Mouse (Mus musculus) heart, postnatal 0 days (tissue): ENCODE measurements around the gene Rhobtb3. TPM values are rescaled to one million over a fixed set of nuclear protein-coding genes. Genes with fewer than 3 reads are reported as not detected.
"Not testable (repeated sequence)": the region's sequence is repeated elsewhere in the genome, so short reads cannot be mapped to it uniquely, and the experiment has no call there.

Experiments used
- ATAC-seq: fragments of 200-750 bp; cut with Nextera tagmentation; 2 replicates; pipeline ENCODE4 v1.8.0; 2017; ENCODE audit warnings: low read depth, moderate number of reproducible peaks, moderate library complexity; ENCODE audit not compliant: insufficient read depth
- DNase-seq: peaks from one replicate; pipeline ENCODE4 v3.0.0-alpha.2; 2016; ENCODE audit warnings: low spot score
- H3K27ac ChIP-seq: fragments of 300-500 bp; sonication (generic); 2 replicates; pipeline ENCODE4 v1.5.1; 2014; ENCODE audit warnings: low read depth, mild to moderate bottlenecking
- H3K27me3 ChIP-seq: fragments of 300-500 bp; sonication (generic); 2 replicates; pipeline ENCODE4 v1.6.1; 2014; ENCODE audit warnings: low read length, mixed read lengths; ENCODE audit not compliant: control insufficient read depth, insufficient read depth
- H3K36me3 ChIP-seq: fragments of 300-500 bp; sonication (generic); replicated peaks from 2 replicates; pipeline ENCODE4 v1.6.1; 2014; ENCODE audit warnings: low read length, mixed read lengths; ENCODE audit not compliant: control insufficient read depth, insufficient read depth
- H3K4me1 ChIP-seq: fragments of 300-500 bp; sonication (generic); 2 replicates; pipeline ENCODE4 v1.6.1; 2014; ENCODE audit warnings: antibody characterized with exemption; ENCODE audit not compliant: control insufficient read depth, insufficient read depth
- H3K4me2 ChIP-seq: fragments of 300-500 bp; sonication (generic); 2 replicates; pipeline ENCODE4 v1.6.1; 2014; ENCODE audit warnings: low read depth, mild to moderate bottlenecking, low read length, moderate library complexity
- H3K4me3 ChIP-seq: fragments of 300-500 bp; sonication (generic); 2 replicates; pipeline ENCODE4 v1.5.1; 2014; ENCODE audit warnings: low read depth, low read length
- H3K9ac ChIP-seq: fragments of 300-500 bp; sonication (generic); replicated peaks from 2 replicates; pipeline ENCODE4 v1.6.1; 2014; ENCODE audit warnings: low read depth, low read length, mixed read lengths
- H3K9me3 ChIP-seq: fragments of 300-500 bp; sonication (generic); replicated peaks from 2 replicates; pipeline ENCODE4 v1.6.1; 2016; ENCODE audit warnings: low read length; ENCODE audit not compliant: control insufficient read depth
- CTCF ChIP-seq: IDR thresholded peaks from 2 replicates; pipeline ENCODE4 v1.5.1; 2016; ENCODE audit warnings: antibody characterized with exemption, control low read depth, low read depth
- EP300 ChIP-seq: IDR thresholded peaks from 2 replicates; pipeline ENCODE4 v1.6.1; 2016; ENCODE audit warnings: antibody characterized with exemption, low read depth
- WGBS: fragments of 180-500 bp; shearing (Covaris S2); extraction: QIAGEN DNeasy Blood & Tissue Kit; methylation state at CpG from one replicate; pipeline ENCODE4 v1.1.7; 2014; 5-methylcytosine and 5-hydroxymethylcytosine counted together
- polyA plus RNA-seq: library from polyadenylated mRNA; unstranded; fragments of >200 nt; fragmentation: Nextera tagmentation; extraction: Ambion mirVana; gene quantifications from 2 replicates; pipeline ENCODE4 v1.2.1, GENCODE M21; 2015
- total RNA-seq: library from RNA; depleted of rRNA; stranded (reverse); fragments of >200 nt; gene quantifications from 2 replicates; pipeline ENCODE4 v1.2.3, GENCODE M21; 2014; ENCODE audit warnings: low replicate concordance; rRNA removed

Rhobtb3 gene
- total and polyA plus RNA-seq, 2 experiments from 2014 or later, result 13.7 to 29.8 TPM

DNA sequence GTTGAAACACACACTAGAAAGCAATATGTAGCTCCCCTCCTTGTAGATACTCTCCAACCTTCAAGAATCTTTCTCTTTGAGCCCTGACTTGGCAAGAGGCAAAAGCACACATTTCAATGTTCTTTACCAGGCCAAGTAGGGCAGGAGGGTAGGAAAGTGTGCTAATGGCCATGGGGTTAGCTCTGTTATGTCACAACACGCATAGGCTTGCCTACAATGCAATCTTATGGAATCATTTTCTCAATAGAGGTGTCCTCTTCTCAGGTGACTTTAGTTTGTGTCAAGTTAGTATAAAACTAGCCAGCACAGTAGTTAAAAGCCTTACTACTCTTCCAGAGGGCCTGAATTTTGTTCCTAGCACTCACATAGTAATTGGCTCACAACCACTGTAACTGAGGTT lies 113.0 kb downstream of the Rhobtb3 start:
- Histone ChIP-seq H3K4me2 (no peak overlapping the region), H3K36me3 (no peaks in the 10 kb centered on the region), H3K4me3 (no peak overlapping the region), H3K27ac (no peak overlapping the region), H3K27me3 (no peaks in the 10 kb centered on the region), H3K9me3 (no peaks in the 10 kb centered on the region), H3K9ac (no peak overlapping the region), H3K4me1 (peaks cover 15% of the 10 kb centered on the region)
- WGBS, result 85% methylated on average over 1 of the region's 1 CpGs
- ATAC-seq (no peak), DNase-seq (no peak)
- TF ChIP-seq CTCF, result no peak
- TF ChIP-seq EP300, result no peak

DNA sequence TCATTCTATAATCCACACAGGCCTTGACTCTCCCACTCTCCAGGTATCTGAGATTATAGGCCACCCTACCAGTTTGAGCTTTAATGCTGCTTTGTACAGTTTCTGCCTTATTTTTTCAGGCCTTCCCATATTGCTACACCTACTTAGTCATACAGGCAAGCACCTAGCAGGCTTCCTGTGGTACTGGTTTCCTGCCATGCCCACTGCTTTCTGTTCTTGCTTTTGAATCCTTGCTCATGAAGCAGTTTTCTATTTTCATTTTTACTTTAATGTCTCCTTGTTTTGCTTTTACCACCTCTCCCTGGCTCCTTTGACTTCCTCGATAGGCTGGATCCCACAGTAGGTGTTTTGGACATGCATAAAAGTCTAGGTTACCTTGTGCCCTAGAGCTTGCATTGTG lies 118.3 kb downstream of the Rhobtb3 start:
- H3K27me3 ChIP-seq, result no peaks in the 10 kb centered on the region
- no peak for DNase-seq
- H3K4me2 ChIP-seq, result no peak overlapping the region
- 67% methylated on average over 1 of the region's 1 CpGs for WGBS
- TF ChIP-seq CTCF, result no peak
- TF ChIP-seq EP300, result no peak
- H3K4me3 ChIP-seq, result no peak overlapping the region
- H3K9ac ChIP-seq, result no peak overlapping the region
- no peak for ATAC-seq
- H3K9me3 ChIP-seq, result no peaks in the 10 kb centered on the region
- H3K27ac ChIP-seq, result no peak overlapping the region
- no peaks in the 10 kb centered on the region for H3K36me3 ChIP-seq
- H3K4me1 ChIP-seq, result peaks cover 7% of the 10 kb centered on the region; the same call in 1 of the 2 replicates

DNA sequence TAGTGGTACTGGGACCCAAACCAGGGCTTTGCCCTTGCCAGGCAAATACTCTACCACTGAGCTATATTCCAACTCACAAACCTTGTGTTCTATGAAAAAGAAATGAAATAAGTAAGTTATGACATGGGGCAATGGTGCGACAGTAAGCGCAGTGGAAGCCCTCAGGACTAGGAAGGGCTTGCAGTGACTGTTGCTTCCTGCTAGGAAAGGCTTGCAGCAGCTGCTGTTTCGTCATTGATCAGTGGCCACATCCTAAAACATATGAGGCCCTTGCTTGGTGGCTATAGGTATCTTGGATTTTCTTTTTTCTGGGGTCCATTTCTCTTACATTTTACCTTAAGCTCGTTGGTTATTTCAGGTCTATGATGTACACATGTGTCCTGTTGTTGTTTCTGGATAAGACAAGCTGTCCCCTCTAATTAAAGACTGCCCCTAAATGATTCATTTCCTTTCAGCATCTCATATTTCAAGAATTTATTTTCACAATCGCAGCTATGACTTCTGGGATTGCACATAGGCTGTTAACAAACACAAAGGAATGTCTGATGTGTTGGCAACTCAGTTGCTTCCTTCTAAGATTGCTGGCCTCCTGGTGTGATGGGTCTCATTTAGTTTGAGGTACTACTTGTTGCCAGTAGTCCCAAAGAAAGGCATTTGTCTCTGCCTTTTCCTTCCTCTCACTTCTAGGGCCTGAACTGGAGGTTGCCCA lies 119.0 kb downstream of the Rhobtb3 start:
- Histone ChIP-seq H3K4me2 (no peak overlapping the region), H3K9me3 (no peaks in the 10 kb centered on the region), H3K36me3 (no peaks in the 10 kb centered on the region), H3K4me1 (peaks cover 7% of the 10 kb centered on the region; the same call in 1 of the 2 replicates), H3K27ac (no peak overlapping the region), H3K9ac (no peak overlapping the region), H3K27me3 (no peaks in the 10 kb centered on the region), H3K4me3 (no peak overlapping the region)
- TF ChIP-seq EP300 (no peak), CTCF (no peak)
- ATAC-seq, result no peak
- DNase-seq, result no peak
- WGBS, result 73% methylated on average over 5 of the region's 5 CpGs

DNA sequence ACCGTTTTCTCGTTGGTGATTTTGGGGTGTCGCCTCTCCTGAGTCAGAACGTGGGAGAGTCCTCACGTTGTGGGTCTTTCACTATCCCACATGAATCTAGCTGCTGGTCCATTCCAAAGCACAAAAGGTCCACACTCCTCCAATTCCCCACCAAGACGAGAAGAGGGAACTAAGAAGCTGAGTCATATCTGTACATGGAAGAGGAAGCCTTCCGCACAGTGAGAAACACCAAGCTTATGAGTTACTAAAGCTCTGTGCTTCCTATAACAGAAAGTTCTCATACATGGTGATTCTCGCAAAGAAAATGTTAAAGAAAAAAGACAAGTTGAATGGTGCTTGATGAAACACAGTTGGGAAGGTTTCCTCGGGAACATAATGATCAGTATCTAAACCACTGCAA lies 120.5 kb downstream of the Rhobtb3 start:
- no peaks in the 10 kb centered on the region for H3K27me3 ChIP-seq
- H3K4me1 ChIP-seq, result peaks cover 7% of the 10 kb centered on the region; the same call in 1 of the 2 replicates
- DNase-seq, result no peak
- H3K36me3 ChIP-seq, result no peaks in the 10 kb centered on the region
- TF ChIP-seq CTCF (no peak), EP300 (no peak)
- H3K4me3 ChIP-seq, result no peak overlapping the region
- H3K4me2 ChIP-seq, result no peak overlapping the region
- H3K9ac ChIP-seq, result no peak overlapping the region
- ATAC-seq, result no peak
- no peak overlapping the region for H3K27ac ChIP-seq
- H3K9me3 ChIP-seq, result no peaks in the 10 kb centered on the region
- WGBS, result 84% methylated on average over 8 of the region's 9 CpGs

DNA sequence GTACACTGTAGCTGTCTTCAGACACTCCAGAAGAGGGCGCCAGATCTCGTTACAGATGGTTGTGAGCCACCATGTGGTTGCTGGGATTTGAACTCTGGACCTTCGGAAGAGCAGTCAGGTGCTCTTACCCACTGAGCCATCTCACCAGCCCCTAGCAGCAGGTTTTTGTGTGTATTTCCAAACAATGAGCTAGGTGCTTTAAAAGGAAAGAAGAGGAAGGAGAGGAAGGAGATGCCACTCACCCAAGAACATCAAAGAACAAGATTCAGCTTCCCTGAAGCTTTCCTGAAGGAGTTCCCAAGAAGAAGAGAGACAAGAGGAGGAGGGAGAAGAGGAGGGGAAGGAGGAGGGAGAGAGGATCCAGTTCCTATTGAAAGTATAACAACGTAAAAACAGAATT lies 121.4 kb downstream of the Rhobtb3 start:
- H3K4me3 ChIP-seq, H3K4me1 ChIP-seq, H3K9ac ChIP-seq, H3K27ac ChIP-seq, H3K9me3 ChIP-seq, ATAC-seq, H3K4me2 ChIP-seq, H3K36me3 ChIP-seq, H3K27me3 ChIP-seq, DNase-seq: not testable (repeated sequence)
- 76% methylated on average over 4 of the region's 4 CpGs for WGBS

DNA sequence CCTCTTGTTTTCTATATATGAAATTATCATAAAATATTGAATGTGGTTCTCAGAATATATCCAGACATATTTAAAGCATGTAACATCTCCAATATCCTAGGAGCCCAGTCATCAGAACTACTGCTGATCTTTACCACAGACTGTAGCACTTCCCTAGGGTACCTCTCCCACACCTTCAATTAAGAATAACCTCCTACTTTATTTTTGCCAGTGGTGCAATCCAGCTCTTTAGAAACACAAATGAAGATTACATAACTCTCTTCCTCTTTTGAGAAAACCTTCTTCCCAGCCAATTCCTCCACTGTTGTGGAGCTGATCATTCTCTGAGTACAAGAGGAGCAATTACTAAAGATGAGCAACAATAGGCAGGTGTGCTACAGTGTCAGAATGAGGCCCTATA lies 123.8 kb downstream of the Rhobtb3 start:
- ATAC-seq, result no peak
- TF ChIP-seq CTCF, result no peak
- no peak for TF ChIP-seq EP300
- DNase-seq, result no peak
- Histone ChIP-seq H3K4me3 (no peak overlapping the region), H3K9ac (no peak overlapping the region), H3K27me3 (no peaks in the 10 kb centered on the region), H3K4me1 (0 out of 2 replicates have a peak, but pooled peaks cover under 1% of the 10 kb centered on the region), H3K27ac (no peak overlapping the region), H3K36me3 (no peaks in the 10 kb centered on the region), H3K9me3 (no peaks in the 10 kb centered on the region), H3K4me2 (no peak overlapping the region)

Other genes starting within 250 kb of the Rhobtb3 start
- 2.9 and 3.2 TPM in 2 replicates for gene Ell2, start 237.2 kb downstream of the Rhobtb3 start, total RNA-seq
- 2.2 and 2.5 TPM in 2 replicates for gene Ell2, start 237.2 kb downstream of the Rhobtb3 start, polyA plus RNA-seq
- 105 and 107 TPM in 2 replicates for gene Glrx, start 104.1 kb downstream of the Rhobtb3 start, total RNA-seq
- 156 and 160 TPM in 2 replicates for gene Glrx, start 104.1 kb downstream of the Rhobtb3 start, polyA plus RNA-seq
- not detected in 2 replicates for gene Spata9, start 23.2 kb upstream of the Rhobtb3 start, total RNA-seq
- gene Spata9, start 23.2 kb upstream of the Rhobtb3 start, polyA plus RNA-seq, result 0.22 and 0.52 TPM in 2 replicates
- gene Rfesd, start 74.8 kb upstream of the Rhobtb3 start, total RNA-seq, result 4.1 and 16.0 TPM in 2 replicates
- 17.0 and 18.9 TPM in 2 replicates for gene Rfesd, start 74.8 kb upstream of the Rhobtb3 start, polyA plus RNA-seq
- not detected in 2 replicates for gene Gpr150, start 113.1 kb upstream of the Rhobtb3 start, total RNA-seq
- gene Gpr150, start 113.1 kb upstream of the Rhobtb3 start, polyA plus RNA-seq, result 0.07 TPM in 1 of 2 replicates, not detected in the other
- gene Arsk, start 154.7 kb upstream of the Rhobtb3 start, total RNA-seq, result 1.4 and 2.9 TPM in 2 replicates
- 2.4 and 2.7 TPM in 2 replicates for gene Arsk, start 154.7 kb upstream of the Rhobtb3 start, polyA plus RNA-seq
- gene Ttc37, start 154.8 kb upstream of the Rhobtb3 start, total RNA-seq, result 10.5 and 21.5 TPM in 2 replicates
- gene Ttc37, start 154.8 kb upstream of the Rhobtb3 start, polyA plus RNA-seq, result 3.9 and 4.0 TPM in 2 replicates